Mouse (Mus musculus) ES-E14 (cell line): ENCODE data around the gene Tmem132c. TPM values are rescaled to one million over a fixed set of nuclear protein-coding genes. Genes with fewer than 3 reads are reported as not detected.

ENCODE experiments used
- DNase-seq: peaks from one replicate; pipeline ENCODE4 v3.0.0-alpha.2; 2013; ENCODE audit warnings: low read depth, low spot score
- H3K27ac ChIP-seq: 2 replicates; pipeline ENCODE4 v1.5.1; 2012; ENCODE audit warnings: low read depth, mild to moderate bottlenecking, low read length, moderate library complexity, mixed read lengths; ENCODE audit not compliant: poor library complexity, insufficient read depth, severe bottlenecking
- H3K36me3 ChIP-seq: 2 replicates; pipeline ENCODE4 v1.6.1; 2012; ENCODE audit warnings: mild to moderate bottlenecking, low read length, moderate library complexity, mixed read lengths; ENCODE audit not compliant: control insufficient read depth, poor library complexity, insufficient read depth, severe bottlenecking
- H3K4me1 ChIP-seq, 2 experiments: fragments of 150-350 bp in 1 of 2; sonication (generic) in 1 of 2; 2 replicates each; pipeline ENCODE4 v1.6.1; 2012; ENCODE audit warnings: low read length in 2 of 2, mild to moderate bottlenecking in 1 of 2, mixed read lengths in 1 of 2; ENCODE audit not compliant: control insufficient read depth in 2 of 2, insufficient read depth in 2 of 2, poor library complexity in 1 of 2
- H3K4me3 ChIP-seq, 2 experiments: fragments of 150-350 bp in 1 of 2; sonication (generic) in 1 of 2; 2 replicates each; pipeline ENCODE4 v1.5.1; 2012; ENCODE audit warnings: low read length in 2 of 2, low read depth in 1 of 2, mild to moderate bottlenecking in 1 of 2, mixed read lengths in 1 of 2; ENCODE audit not compliant: insufficient read depth in 1 of 2, poor library complexity in 1 of 2, severe bottlenecking in 1 of 2
- H3K9ac ChIP-seq: 2 replicates; pipeline ENCODE4 v1.6.1; 2012; ENCODE audit warnings: low read depth, mild to moderate bottlenecking, low read length, mixed read lengths; ENCODE audit not compliant: poor library complexity, insufficient read depth, severe bottlenecking
- H3K9me3 ChIP-seq: fragments of 150-350 bp; sonication (generic); 2 replicates; pipeline ENCODE4 v1.6.1; 2012; ENCODE audit warnings: low read depth, mild to moderate bottlenecking, low read length; ENCODE audit not compliant: control insufficient read depth, insufficient read depth
- CHD2 ChIP-seq: IDR thresholded peaks from 2 replicates; pipeline ENCODE4 v1.6.1; 2014; ENCODE audit warnings: mild to moderate bottlenecking, low read depth, low read length, inconsistent platforms
- HCFC1 ChIP-seq: IDR thresholded peaks from 2 replicates; pipeline ENCODE4 v1.6.1; 2012; ENCODE audit warnings: low read length, inconsistent platforms, borderline replicate concordance; ENCODE audit not compliant: insufficient read depth
- MAFK ChIP-seq: IDR thresholded peaks from 2 replicates; pipeline ENCODE4 v1.6.1; 2014; ENCODE audit warnings: mild to moderate bottlenecking, low read depth, low read length, inconsistent platforms; ENCODE audit not compliant: insufficient read depth
- ZC3H11A ChIP-seq: IDR thresholded peaks from 2 replicates; pipeline ENCODE4 v1.6.1; 2012; ENCODE audit warnings: low read depth, mild to moderate bottlenecking, inconsistent platforms, low read length, borderline replicate concordance
- ZNF384 ChIP-seq: IDR thresholded peaks from 2 replicates; pipeline ENCODE4 v1.6.1; 2012; ENCODE audit warnings: low read depth, low read length, inconsistent platforms
- in situ Hi-C, 2 experiments: fragments of 600-800 bp; cut with MboI; formaldehyde crosslinking; loops; one replicate each; pipeline ENCODE4 v1.15.1; 2025; ENCODE audit warnings: low sequenced_read_pairs in 2 of 2, inconsistent platforms in 1 of 2; ENCODE audit not compliant: unreplicated experiment in 2 of 2
- total RNA-seq: library from RNA; depleted of rRNA; stranded (reverse); fragments of 300-350 nt; gene quantifications from 2 replicates; pipeline ENCODE4 v1.2.3, GENCODE M21; 2012

Gene Tmem132c
- total RNA-seq, 1 experiment = 0.71 TPM

DNA sequence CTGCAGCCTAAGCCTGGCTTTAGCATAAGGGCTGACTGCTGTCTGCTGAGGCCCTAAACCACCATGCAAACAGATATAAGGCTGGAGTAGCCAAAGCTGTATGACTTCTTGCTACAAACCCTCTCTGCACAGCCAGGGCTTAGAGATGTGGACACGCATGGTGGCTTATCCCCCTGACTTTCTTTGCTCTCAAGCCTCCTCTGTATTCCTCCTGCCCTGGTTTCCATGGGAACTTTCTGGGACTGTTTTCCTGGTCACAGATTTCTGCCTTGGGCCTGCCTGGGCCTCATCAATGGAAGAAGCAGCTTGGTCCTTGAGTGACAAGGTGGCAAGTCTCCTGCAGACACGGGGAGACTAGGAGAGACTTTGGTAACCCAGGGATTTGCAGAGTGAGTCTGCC, 56.5 kb downstream of the Tmem132c start:
- no peak for DNase-seq
- Histone ChIP-seq H3K9ac (no peak overlapping the region), H3K9me3 (no peaks in the 10 kb centered on the region), H3K36me3 (no peaks in the 10 kb centered on the region), H3K4me3 (no peak overlapping the region), H3K27ac (no peak overlapping the region), H3K4me1 (no peaks in the 10 kb centered on the region)
- in situ Hi-C loops = no loop called here
- no peak for TF ChIP-seq ZNF384
- TF ChIP-seq CHD2 = no peak
- TF ChIP-seq HCFC1 = no peak
- TF ChIP-seq ZC3H11A = no peak
- TF ChIP-seq MAFK = no peak

DNA sequence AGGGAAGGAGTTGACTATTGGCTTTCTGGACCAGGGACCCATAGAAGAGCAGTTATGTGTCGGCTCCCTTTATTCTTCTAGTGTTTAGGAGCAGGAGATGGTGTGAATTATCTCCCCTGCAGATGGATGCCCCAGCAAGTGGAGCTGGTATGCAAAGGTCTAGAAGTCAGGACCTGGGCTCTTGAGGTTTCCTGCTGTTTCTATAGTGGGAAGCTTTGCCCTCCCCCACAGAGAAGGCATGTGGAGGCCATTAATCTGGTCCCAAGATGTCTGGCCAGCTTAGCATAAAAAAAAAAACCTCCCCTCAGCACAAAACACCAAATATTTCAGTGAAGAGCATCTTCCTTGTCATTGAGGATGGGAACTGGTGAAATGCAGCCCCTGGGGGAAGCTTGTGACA, 57.4 kb downstream of the Tmem132c start:
- Histone ChIP-seq H3K9me3 (no peaks in the 10 kb centered on the region), H3K9ac (no peak overlapping the region), H3K27ac (no peak overlapping the region), H3K4me3 (no peak overlapping the region), H3K36me3 (no peaks in the 10 kb centered on the region), H3K4me1 (no peaks in the 10 kb centered on the region)
- TF ChIP-seq ZC3H11A (no peak), MAFK (no peak), CHD2 (no peak), HCFC1 (no peak), ZNF384 (no peak)
- no peak for DNase-seq
- in situ Hi-C loops = no loop called here

DNA sequence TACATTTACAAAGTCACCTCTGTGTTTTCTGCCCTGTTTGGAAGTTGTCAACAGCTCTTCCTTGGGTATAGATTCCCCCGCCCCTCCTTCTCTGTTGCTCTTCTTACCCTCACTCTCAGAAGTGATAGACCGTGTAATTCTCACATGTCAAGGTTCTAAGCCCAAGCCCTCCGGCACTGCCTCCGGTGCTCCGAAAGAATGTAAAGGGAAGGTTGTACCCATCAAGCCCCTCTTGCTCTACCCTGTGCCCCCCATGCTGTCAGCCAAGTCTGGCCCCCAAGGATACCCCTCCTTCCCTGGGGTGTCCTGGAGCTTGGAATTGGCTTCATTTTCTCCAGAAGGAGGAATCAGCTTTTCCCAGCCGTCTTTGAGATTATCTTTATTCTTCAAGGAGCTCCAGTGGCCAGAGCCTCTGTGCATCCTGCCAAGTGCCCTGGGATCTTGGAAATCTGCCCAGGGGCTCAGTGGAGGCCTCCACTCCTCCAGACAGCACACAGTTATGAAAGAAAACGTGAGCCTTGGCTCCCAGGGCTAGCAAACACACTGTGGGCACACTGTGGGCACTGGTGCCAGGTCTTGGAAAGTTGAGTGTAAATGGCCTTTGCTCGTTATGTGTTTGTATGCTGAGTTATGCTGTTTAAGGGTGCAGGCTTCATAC, 59.1 kb downstream of the Tmem132c start:
- no peak for DNase-seq
- no peaks in the 10 kb centered on the region for H3K36me3 ChIP-seq
- no peak overlapping the region for H3K4me3 ChIP-seq
- TF ChIP-seq CHD2 (no peak), MAFK (no peak), HCFC1 (no peak), ZC3H11A (no peak), ZNF384 (no peak)
- no peaks in the 10 kb centered on the region for H3K4me1 ChIP-seq
- no peak overlapping the region for H3K27ac ChIP-seq
- H3K9me3 ChIP-seq = no peaks in the 10 kb centered on the region
- in situ Hi-C loops = no loop called here
- no peak overlapping the region for H3K9ac ChIP-seq

DNA sequence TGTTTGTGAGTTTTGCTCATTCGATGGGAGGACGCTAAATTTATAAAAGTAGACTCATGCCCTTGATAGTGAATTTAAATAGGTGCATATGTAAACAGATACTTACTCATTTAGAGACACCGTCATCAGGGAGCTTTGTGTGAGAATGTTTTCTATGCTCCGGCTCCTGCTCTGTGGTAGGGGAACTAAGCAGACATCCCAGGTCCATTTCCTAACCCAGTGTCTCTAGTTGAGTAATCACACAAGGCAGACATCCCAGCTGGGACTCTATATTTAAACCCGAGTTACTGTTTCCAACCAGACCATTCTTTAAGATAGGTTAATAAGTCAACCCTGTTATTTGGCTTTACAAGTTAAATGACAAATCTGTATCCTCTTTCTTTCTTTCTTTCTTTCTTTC, 63.7 kb downstream of the Tmem132c start:
- H3K36me3 ChIP-seq = no peaks in the 10 kb centered on the region
- H3K9me3 ChIP-seq = no peaks in the 10 kb centered on the region
- no peak for DNase-seq
- H3K9ac ChIP-seq = no peak overlapping the region
- in situ Hi-C loops = no loop called here
- H3K27ac ChIP-seq = no peak overlapping the region
- peaks cover 2 to 3% of the 10 kb centered on the region in 2 experiments; a peak in 1 of 4 replicates for H3K4me1 ChIP-seq
- no peak overlapping the region for H3K4me3 ChIP-seq
- TF ChIP-seq ZC3H11A (no peak), HCFC1 (no peak), ZNF384 (no peak), CHD2 (no peak), MAFK (no peak)

DNA sequence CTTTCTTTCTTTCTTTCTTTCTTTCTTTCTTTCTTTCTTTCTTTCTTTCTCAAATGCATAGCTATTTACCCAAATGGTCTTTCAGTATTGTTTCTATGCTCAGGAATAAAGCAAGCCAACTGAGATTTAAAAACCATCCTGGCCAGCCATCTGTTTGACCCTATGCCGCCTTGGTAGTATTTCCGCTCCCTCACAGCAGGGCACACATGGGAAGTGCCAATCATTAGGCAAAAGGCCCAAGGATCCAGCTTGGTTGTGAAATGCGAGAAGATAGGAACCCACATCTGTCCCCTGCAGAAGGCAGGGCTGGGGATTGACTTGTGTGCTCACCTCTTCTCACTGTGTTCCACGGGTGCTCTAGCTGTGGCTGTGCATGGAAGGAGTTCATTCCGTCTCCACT, 64.1 kb downstream of the Tmem132c start:
- TF ChIP-seq ZNF384 = no peak
- Histone ChIP-seq H3K9me3 (no peaks in the 10 kb centered on the region), H3K9ac (no peak overlapping the region), H3K27ac (no peak overlapping the region), H3K36me3 (no peaks in the 10 kb centered on the region), H3K4me1 (peaks cover 2 to 3% of the 10 kb centered on the region in 2 experiments; a peak in 1 of 4 replicates), H3K4me3 (no peak overlapping the region)
- no peak for DNase-seq
- in situ Hi-C loops = no loop called here
